Mouse (Mus musculus) kidney, adult 2 months (tissue): ENCODE data around the gene Mcts2.

Source experiments
- CTCF ChIP-seq: fragments of 200-500 bp; conservative IDR thresholded peaks from 2 replicates; pipeline ENCODE4 v1.5.1; 2011; ENCODE audit warnings: low read depth, mild to moderate bottlenecking, control low read depth, low read length, moderate library complexity, mixed read lengths; ENCODE audit not compliant: insufficient read depth, insufficient read length
- POLR2A ChIP-seq: fragments of 200-500 bp; IDR thresholded peaks from one replicate; pipeline ENCODE4 v1.6.1; 2011; ENCODE audit warnings: low read depth, low read length, control low read depth

GRCm38 (mm10) chr2:152718076-152718475 lies 31.2 kb downstream of the Mcts2 start:
- TF ChIP-seq POLR2A (no peak), CTCF (no peak)
